Mouse (Mus musculus): ENCODE data around the gene Necab2.

Gene Necab2

DNA sequence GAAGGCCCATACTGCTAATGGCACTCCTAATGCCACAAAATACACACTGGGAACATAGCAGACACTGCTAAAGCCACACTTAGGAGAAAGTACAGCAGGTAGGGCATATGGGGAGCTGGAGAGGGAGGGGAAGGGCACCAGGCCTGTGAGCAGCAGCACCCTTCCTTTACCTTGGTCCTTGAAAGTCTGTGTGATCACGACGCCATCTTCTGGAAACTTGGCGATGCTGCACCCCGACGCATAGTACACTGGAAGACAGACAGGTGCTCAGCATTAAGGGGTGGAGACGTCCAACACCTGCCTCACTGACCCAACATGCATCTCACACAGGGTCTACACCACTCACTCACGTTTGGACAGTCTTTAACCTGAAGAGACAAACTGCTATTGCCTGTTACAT is 73.6 kb downstream of the Necab2 start:
- DNase-seq (ENCODE audit: inconsistent ontology term) = peak; percentile 21
